11 mouse cellular contexts compared by ENCODE assay signal in genomic region chr12:71981250-71981649, GRCm38 (mm10).
A peak's percentile ranks its signal among the peaks of the same experiment; 100 is the strongest.
DNase-seq lines count a peak whose midpoint lies in the region; ATAC-seq lines count a peak whose summit lies in the region.
"Had no signal": no experiment of that assay in that cellular context is flagged by ENCODE, and none has a peak within 500 bp of the region (broad histone marks: within the 10 kb centered on the region; RNA-seq: fewer than 3 reads in every experiment).

No protein-coding gene starts in this region.

- DNase-seq in forebrain, embryonic 11.5 days (ENCODE audit: low spot score) = no peak
- no peak for DNase-seq in lung, postnatal 36 days
- DNase-seq in heart, adult 8-10 months (ENCODE audit: low spot score) = peak; percentile 64
- DNase-seq in T-cell, adult 2 months (ENCODE audit: low spot score) = no peak
- DNase-seq in spleen, postnatal 4 days (ENCODE audit: low spot score in 2 of 2) = no peak

- peak; percentile 71 for ATAC-seq in forebrain, embryonic 13.5 days
- ATAC-seq in forebrain, embryonic 11.5 days (replicated peaks; ENCODE audit: low FRiP score) = no peak
- ATAC-seq in lung, embryonic 15.5 days (ENCODE audit: borderline replicate concordance, extremely low read depth, low FRiP score, low TSS enrichment) = no peak
- ATAC-seq in megakaryocyte, adult 5-6 weeks (ENCODE audit: poor library complexity, severe bottlenecking) = peak; percentile 57
- ATAC-seq: midbrain, embryonic 16.5 days had no signal

- no peak overlapping the region for H3K4me3 ChIP-seq in forebrain, embryonic 13.5 days
- no peak overlapping the region for H3K4me3 ChIP-seq in forebrain, embryonic 11.5 days (ENCODE audit: low read depth, low read length)
- no peak overlapping the region for H3K4me3 ChIP-seq in lung, embryonic 15.5 days
- H3K4me3 ChIP-seq: hindbrain, embryonic 15.5 days; limb, embryonic 13.5 days had no signal

- no peak overlapping the region for H3K9ac ChIP-seq in forebrain, embryonic 13.5 days
- H3K9ac ChIP-seq in forebrain, embryonic 11.5 days (ENCODE audit: low read length) = no peak overlapping the region
- no peak overlapping the region for H3K9ac ChIP-seq in lung, embryonic 15.5 days
- H3K9ac ChIP-seq: hindbrain, embryonic 15.5 days; limb, embryonic 13.5 days had no signal

- no peaks in the 10 kb centered on the region for H3K9me3 ChIP-seq in forebrain, embryonic 13.5 days (replicated peaks)
- H3K9me3 ChIP-seq in forebrain, embryonic 11.5 days (ENCODE audit: control insufficient read depth, low read length) = no peaks in the 10 kb centered on the region
- no peaks in the 10 kb centered on the region for H3K9me3 ChIP-seq in lung, embryonic 15.5 days
- H3K9me3 ChIP-seq: hindbrain, embryonic 15.5 days; limb, embryonic 13.5 days had no signal

- H3K36me3 ChIP-seq in forebrain, embryonic 13.5 days (ENCODE audit: poor library complexity, severe bottlenecking) = peaks cover 70% of the 10 kb centered on the region
- no peaks in the 10 kb centered on the region; the same call in 1 of the 2 replicates for H3K36me3 ChIP-seq in forebrain, embryonic 11.5 days (ENCODE audit: control insufficient read depth, insufficient read depth, low read length)
- peaks cover 32% of the 10 kb centered on the region for H3K36me3 ChIP-seq in lung, embryonic 15.5 days

- no peaks in the 10 kb centered on the region for H3K27me3 ChIP-seq in forebrain, embryonic 13.5 days
- no peaks in the 10 kb centered on the region for H3K27me3 ChIP-seq in forebrain, embryonic 11.5 days (ENCODE audit: control insufficient read depth, insufficient read depth, low read length)
- H3K27me3 ChIP-seq in lung, embryonic 15.5 days = no peaks in the 10 kb centered on the region
- H3K27me3 ChIP-seq: hindbrain, embryonic 15.5 days; limb, embryonic 13.5 days had no signal

- H3K4me2 ChIP-seq in forebrain, embryonic 13.5 days = no peak overlapping the region
- no peak overlapping the region for H3K4me2 ChIP-seq in forebrain, embryonic 11.5 days (ENCODE audit: low read depth, low read length, severe bottlenecking)
- H3K4me2 ChIP-seq in lung, embryonic 15.5 days = no peak overlapping the region
- H3K4me2 ChIP-seq: hindbrain, embryonic 15.5 days; limb, embryonic 13.5 days had no signal

- H3K27ac ChIP-seq in forebrain, embryonic 13.5 days = peak overlapping the region; percentile 83
- no peak overlapping the region for H3K27ac ChIP-seq in forebrain, embryonic 11.5 days (ENCODE audit: low read depth, low read length)
- peak overlapping the region; percentile 75 for H3K27ac ChIP-seq in lung, embryonic 15.5 days
- H3K27ac ChIP-seq: hindbrain, embryonic 15.5 days; limb, embryonic 13.5 days had no signal

- 43% methylated on average over 8 of the region's 8 CpGs for WGBS in forebrain, embryonic 13.5 days
- WGBS in forebrain, embryonic 11.5 days = 74% methylated on average over 8 of the region's 8 CpGs
- 55% methylated on average over 8 of the region's 8 CpGs for WGBS in lung, embryonic 15.5 days

- H3K4me1 ChIP-seq in forebrain, embryonic 13.5 days = peaks cover 45% of the 10 kb centered on the region
- 0 out of 2 replicates have a peak, but pooled peaks cover 2% of the 10 kb centered on the region for H3K4me1 ChIP-seq in forebrain, embryonic 11.5 days (replicated peaks; ENCODE audit: control insufficient read depth, insufficient read depth, low read length)
- peaks cover 59% of the 10 kb centered on the region for H3K4me1 ChIP-seq in lung, embryonic 15.5 days

Comparison
In these comparisons a context has a peak if more than half of its experiments do, and no peak if none do; other contexts are left out.
1. ATAC-seq: peak in forebrain, embryonic 13.5 days (single experiment) and megakaryocyte, adult 5-6 weeks (single experiment); none in forebrain, embryonic 11.5 days (single experiment) and lung, embryonic 15.5 days (single experiment).